In genomic region chr4:62944326-62944879, GRCm38 (mm10) we compare ENCODE assay signal across 9 mouse cellular contexts. TPM values are rescaled to one million over a fixed set of nuclear protein-coding genes. Genes with fewer than 3 reads are reported as not detected.
DNase-seq lines count a peak whose midpoint lies in the region; ATAC-seq and TF ChIP-seq lines count a peak whose summit lies in the region.
"Had no signal": no experiment of that assay in that cellular context is flagged by ENCODE, and none has a peak within 500 bp of the region (broad histone marks: within the 10 kb centered on the region; RNA-seq: fewer than 3 reads in every experiment).

No protein-coding gene starts in this region.

- TF ChIP-seq EP300 in lung, postnatal 0 days (IDR thresholded peaks at IDR 0.05) = no peak

- peaks cover 2% of the 10 kb centered on the region; the same call in 1 of the 2 replicates for H3K4me1 ChIP-seq in hindbrain, embryonic 16.5 days (ENCODE audit: control insufficient read depth, insufficient read depth, low read depth, low read length)
- no peaks in the 10 kb centered on the region for H3K4me1 ChIP-seq in hindbrain, embryonic 14.5 days (replicated peaks; ENCODE audit: control insufficient read depth, insufficient read depth, low read length)
- H3K4me1 ChIP-seq in embryonic fibroblast, embryonic 13.5 days (ENCODE audit: control insufficient read depth, insufficient read depth, low read length) = no peaks in the 10 kb centered on the region
- H3K4me1 ChIP-seq in lung, postnatal 0 days (ENCODE audit: insufficient read depth, low read depth, low read length) = no peaks in the 10 kb centered on the region
- H3K4me1 ChIP-seq: liver, embryonic 15.5 days had no signal

- H3K9ac ChIP-seq in hindbrain, embryonic 16.5 days (ENCODE audit: low read depth, low read length) = no peak overlapping the region
- H3K9ac ChIP-seq in hindbrain, embryonic 14.5 days = no peak overlapping the region
- no peak overlapping the region for H3K9ac ChIP-seq in lung, postnatal 0 days (replicated peaks; ENCODE audit: low read depth)
- H3K9ac ChIP-seq: liver, embryonic 15.5 days had no signal

- H3K36me3 ChIP-seq in hindbrain, embryonic 16.5 days (ENCODE audit: control insufficient read depth, insufficient read depth, low read length) = no peaks in the 10 kb centered on the region
- no peaks in the 10 kb centered on the region for H3K36me3 ChIP-seq in hindbrain, embryonic 14.5 days (replicated peaks; ENCODE audit: control insufficient read depth, insufficient read depth)
- H3K36me3 ChIP-seq in lung, postnatal 0 days (ENCODE audit: insufficient read depth, low read length) = no peaks in the 10 kb centered on the region
- H3K36me3 ChIP-seq: liver, embryonic 15.5 days had no signal

- H3K4me2 ChIP-seq in hindbrain, embryonic 16.5 days (ENCODE audit: low read length) = no peak overlapping the region
- H3K4me2 ChIP-seq in hindbrain, embryonic 14.5 days (replicated peaks) = no peak overlapping the region
- H3K4me2 ChIP-seq in lung, postnatal 0 days (replicated peaks; ENCODE audit: low read depth, low read length) = no peak overlapping the region
- H3K4me2 ChIP-seq: liver, embryonic 15.5 days had no signal

- intact Hi-C loops in gastrocnemius, postnatal 14 days (cut with DNase I; ENCODE audit: low total_unique reads) = no loop called here

- TF ChIP-seq CTCF in embryonic fibroblast, embryonic 13.5 days (IDR thresholded peaks at IDR 0.05; ENCODE audit: borderline replicate concordance, insufficient read depth, low read length) = peak; percentile 67; the same call in 1 of the 2 replicates
- TF ChIP-seq CTCF in lung, postnatal 0 days (IDR thresholded peaks at IDR 0.05) = peak; percentile 78

- no peak overlapping the region for H3K27ac ChIP-seq in hindbrain, embryonic 16.5 days (ENCODE audit: low read depth, low read length)
- H3K27ac ChIP-seq in hindbrain, embryonic 14.5 days = no peak overlapping the region
- no peak overlapping the region for H3K27ac ChIP-seq in embryonic fibroblast, embryonic 13.5 days (ENCODE audit: insufficient read depth, low read length)
- no peak overlapping the region for H3K27ac ChIP-seq in lung, postnatal 0 days (ENCODE audit: low read length)
- H3K27ac ChIP-seq: liver, embryonic 15.5 days had no signal

- H3K4me3 ChIP-seq in hindbrain, embryonic 16.5 days (ENCODE audit: low read length) = no peak overlapping the region
- H3K4me3 ChIP-seq in hindbrain, embryonic 14.5 days (replicated peaks; ENCODE audit: low read length) = no peak overlapping the region
- H3K4me3 ChIP-seq in embryonic fibroblast, embryonic 13.5 days (ENCODE audit: insufficient read depth, low read length) = no peak overlapping the region
- no peak overlapping the region for H3K4me3 ChIP-seq in lung, postnatal 0 days (ENCODE audit: low read depth, low read length)
- H3K4me3 ChIP-seq: liver, embryonic 15.5 days had no signal

- no peaks in the 10 kb centered on the region for H3K27me3 ChIP-seq in hindbrain, embryonic 16.5 days (replicated peaks; ENCODE audit: control insufficient read depth, insufficient read depth, low read length)
- H3K27me3 ChIP-seq in hindbrain, embryonic 14.5 days (ENCODE audit: control insufficient read depth, insufficient read depth, low read length) = no peaks in the 10 kb centered on the region
- H3K27me3 ChIP-seq in lung, postnatal 0 days (replicated peaks; ENCODE audit: insufficient read depth, low read length) = no peaks in the 10 kb centered on the region
- H3K27me3 ChIP-seq: liver, embryonic 15.5 days had no signal

- 62% methylated on average over 4 of the region's 4 CpGs for WGBS in hindbrain, embryonic 16.5 days
- WGBS in hindbrain, embryonic 14.5 days = 65% methylated on average over 4 of the region's 4 CpGs
- 43% methylated on average over 4 of the region's 4 CpGs for WGBS in lung, postnatal 0 days

- ATAC-seq in hindbrain, embryonic 16.5 days = 0 out of 2 replicates have a peak, but pooled peaks have one; percentile 31
- ATAC-seq in hindbrain, embryonic 14.5 days (ENCODE audit: low FRiP score) = no peak
- ATAC-seq in lung, postnatal 0 days = peak; percentile 39; the same call in 1 of the 2 replicates
- ATAC-seq in megakaryocyte, adult 5-6 weeks (ENCODE audit: poor library complexity, severe bottlenecking) = no peak

- no peak for TF ChIP-seq POLR2A in embryonic fibroblast, embryonic 13.5 days (IDR thresholded peaks at IDR 0.05; ENCODE audit: low read depth, low read length)

- no peak for DNase-seq in hindbrain, embryonic 14.5 days (ENCODE audit: low spot score)
- DNase-seq in WW6 (ENCODE audit: low read depth, low spot score) (peak; percentile 18), adipocyte (ENCODE audit: low spot score) (no peak)
- peak; percentile 48 for DNase-seq in lung, postnatal 0 days (ENCODE audit: low spot score)
- DNase-seq in gastrocnemius, postnatal 14 days = no peak

- H3K9me3 ChIP-seq in hindbrain, embryonic 16.5 days (ENCODE audit: control insufficient read depth, low read length) = no peaks in the 10 kb centered on the region
- no peaks in the 10 kb centered on the region for H3K9me3 ChIP-seq in hindbrain, embryonic 14.5 days (ENCODE audit: control insufficient read depth, low read length)
- H3K9me3 ChIP-seq in lung, postnatal 0 days (ENCODE audit: low read length) = no peaks in the 10 kb centered on the region
- H3K9me3 ChIP-seq: liver, embryonic 15.5 days had no signal

RNA-seq across cellular contexts. Expression of gene Zfp618, which starts 21.0 kb away (rescaled TPM):
- 22.9 and 29.6 TPM in 2 replicates for polyA plus RNA-seq in hindbrain, embryonic 16.5 days (2015; fragmentation: Nextera tagmentation; extraction: Ambion mirVana)
- polyA plus RNA-seq in hindbrain, embryonic 14.5 days (2014; fragmentation: Nextera tagmentation; extraction: Ambion mirVana) = 31.4 and 37.0 TPM in 2 replicates
- polyA plus RNA-seq in embryonic fibroblast, embryonic 13.5 days (2011; ENCODE audit: insufficient read length, low read depth, missing spikeins) = 12.3 and 16.0 TPM in 2 replicates
- polyA plus RNA-seq in lung, postnatal 0 days (2015; fragmentation: Nextera tagmentation; extraction: Ambion mirVana) = 7.2 and 7.9 TPM in 2 replicates
- 0.02 and 0.05 TPM in 2 replicates for total RNA-seq in megakaryocyte, adult 5-6 weeks (2015)
- not detected in 2 replicates for total RNA-seq in megakaryocyte, adult 5-6 weeks (2017)
- total RNA-seq in gastrocnemius, postnatal 14 days (2021) = 1 to 10 TPM; 1.4 to 2.7 TPM

Comparison
In these comparisons a context has a peak if more than half of its experiments do, and no peak if none do; other contexts are left out.
1. ATAC-seq: peak in hindbrain, embryonic 16.5 days (single experiment) and lung, postnatal 0 days (single experiment); none in hindbrain, embryonic 14.5 days (single experiment) and megakaryocyte, adult 5-6 weeks (single experiment).
2. DNase-seq: peak in WW6 (single experiment) and lung, postnatal 0 days (single experiment); none in hindbrain, embryonic 14.5 days (single experiment), gastrocnemius, postnatal 14 days (single experiment) and adipocyte (single experiment).